Mouse (Mus musculus): Measurements from ENCODE around the gene Hoxb13.

Hoxb13 gene

DNA sequence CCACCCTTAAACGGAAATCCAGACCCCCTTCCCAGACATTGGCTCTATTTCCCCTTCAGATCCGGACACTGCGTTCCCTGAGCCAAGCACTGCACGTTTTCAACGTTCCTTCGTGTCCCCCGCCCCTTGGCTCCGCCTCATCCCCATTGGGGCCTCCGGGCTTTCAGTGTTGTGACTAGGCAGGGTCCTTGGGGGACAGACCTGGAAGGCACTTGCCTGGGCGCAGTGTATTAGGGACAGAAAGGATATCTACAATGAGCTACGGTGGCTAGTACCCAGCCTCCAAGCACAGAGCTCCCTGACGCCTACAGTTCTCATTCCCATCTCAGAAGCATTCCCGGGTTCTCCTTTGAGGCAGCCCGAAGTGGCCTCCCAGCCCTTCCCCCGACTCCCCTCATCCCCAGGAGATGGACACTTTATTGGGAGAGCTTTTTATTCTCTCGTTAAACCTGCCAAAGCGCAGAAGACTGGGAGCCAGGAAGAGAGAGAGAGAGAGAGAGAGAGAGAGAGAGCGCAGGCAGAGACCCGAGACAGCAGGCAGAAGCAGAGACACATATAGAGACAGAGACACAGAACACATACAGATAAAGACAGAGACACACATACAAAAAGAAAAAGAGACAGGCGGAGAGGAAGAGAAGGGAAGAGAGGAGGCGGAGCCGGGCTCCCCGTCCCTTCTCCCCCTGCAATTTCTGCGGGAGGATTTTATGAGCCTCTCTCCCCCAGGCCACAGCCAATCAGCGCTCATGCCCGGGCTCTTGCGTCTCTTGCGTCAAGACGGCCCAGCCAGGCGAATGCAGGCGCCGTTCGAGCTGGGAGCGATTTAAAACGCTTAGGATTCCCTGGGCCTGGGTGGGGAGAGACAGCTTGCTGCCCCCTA is at the start of gene Hoxb13:
Gene Hoxb13 (plus strand): TSS at position 796 of the 880 bp plus-strand sequence.
- no peak for DNase-seq (ENCODE audit: low read depth, low spot score)

DNA sequence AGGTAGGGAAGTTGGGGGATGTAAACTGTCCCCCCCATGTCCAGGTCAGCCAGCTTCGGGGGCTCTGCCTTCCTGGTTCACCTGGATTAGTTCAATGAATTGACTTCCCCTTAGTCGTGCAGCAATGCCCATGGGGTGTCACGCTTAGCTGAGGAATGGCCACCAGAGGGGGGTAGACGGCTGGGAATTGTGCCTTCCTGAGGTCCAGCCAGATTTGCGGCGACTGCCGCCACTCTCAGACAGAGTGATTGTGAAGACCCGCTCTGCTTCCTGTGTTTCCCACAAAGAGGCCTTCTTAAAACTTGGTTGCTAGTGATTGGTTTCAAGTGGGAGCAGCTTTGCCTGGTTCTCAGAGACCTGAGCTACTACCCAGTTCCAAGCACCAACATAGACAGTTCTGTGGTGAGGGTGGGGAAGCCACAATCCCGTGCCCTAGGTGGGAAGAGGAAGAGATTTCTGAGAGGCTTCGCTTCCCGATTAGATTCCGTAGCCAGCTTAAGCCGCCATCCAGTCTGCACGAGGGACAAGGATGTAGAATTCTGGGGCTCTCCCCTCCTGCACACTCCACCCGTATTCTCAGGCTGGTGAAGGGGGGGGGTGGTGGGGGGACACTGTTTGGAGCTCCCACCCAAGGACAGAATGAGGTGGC is 48.4 kb upstream of the Hoxb13 start:
- DNase-seq (ENCODE audit: low read depth, low spot score), result peak; percentile 32

DNA sequence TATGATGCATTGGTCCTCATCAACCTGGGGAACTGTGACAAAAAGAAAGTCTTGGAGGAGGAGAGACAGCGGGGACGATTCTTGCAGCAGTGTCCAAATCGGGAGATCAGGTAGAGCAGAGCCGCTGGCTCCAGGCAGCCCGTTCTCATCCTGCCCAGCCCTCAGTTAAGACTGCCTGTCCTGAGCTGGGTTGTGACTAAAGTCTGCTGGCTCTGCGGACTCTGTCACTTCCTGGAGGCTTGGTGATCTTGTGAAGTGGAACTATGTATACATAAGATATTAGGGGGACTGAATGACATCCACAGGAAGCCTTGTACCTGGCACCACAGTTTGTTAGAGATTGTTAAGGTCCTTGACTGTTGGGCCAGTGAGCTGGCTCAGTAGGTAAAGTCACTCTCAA is 46.6 kb upstream of the Hoxb13 start:
- DNase-seq (ENCODE audit: low read depth, low spot score), result no peak

DNA sequence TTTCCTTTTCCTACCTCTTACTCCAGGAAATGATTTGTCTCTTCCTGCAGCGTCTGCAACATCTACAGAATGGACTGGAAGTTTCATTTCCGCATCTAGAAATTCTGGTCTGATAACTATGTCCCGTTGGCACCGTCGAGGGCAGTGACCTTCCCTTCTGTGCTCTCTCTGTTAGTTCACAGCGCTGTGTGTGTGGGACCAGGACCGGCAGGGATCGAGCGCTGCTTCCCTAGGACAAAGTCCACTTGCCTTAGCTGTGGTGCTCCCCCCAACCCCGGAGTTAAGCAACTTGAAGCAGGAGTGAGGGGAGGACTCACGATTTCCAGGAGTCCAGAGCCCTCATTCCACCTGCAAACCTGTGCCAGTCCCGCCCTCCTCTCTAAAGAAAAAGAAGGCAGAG is 29.3 kb upstream of the Hoxb13 start:
- DNase-seq (ENCODE audit: low read depth, low spot score), result no peak

DNA sequence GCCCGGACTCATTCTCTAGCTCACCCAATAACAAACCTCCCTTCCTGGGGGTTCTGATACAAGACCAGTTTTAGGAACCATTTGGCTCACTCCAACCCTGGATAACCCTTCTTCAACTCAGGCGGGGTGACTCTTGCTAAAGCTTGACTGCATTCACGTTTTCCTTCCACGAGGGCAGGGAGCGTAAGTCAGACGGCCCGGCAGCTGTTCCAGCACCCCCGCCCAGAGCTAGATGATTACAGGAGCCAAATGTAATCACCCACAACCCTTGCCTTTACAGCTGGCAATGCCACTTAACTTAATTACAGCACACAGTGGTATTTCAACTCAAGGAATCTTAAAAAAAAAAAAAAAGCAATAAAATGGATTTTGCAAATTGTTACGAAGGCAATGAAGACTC is 26.0 kb upstream of the Hoxb13 start:
- DNase-seq (ENCODE audit: low read depth, low spot score), result no peak

DNA sequence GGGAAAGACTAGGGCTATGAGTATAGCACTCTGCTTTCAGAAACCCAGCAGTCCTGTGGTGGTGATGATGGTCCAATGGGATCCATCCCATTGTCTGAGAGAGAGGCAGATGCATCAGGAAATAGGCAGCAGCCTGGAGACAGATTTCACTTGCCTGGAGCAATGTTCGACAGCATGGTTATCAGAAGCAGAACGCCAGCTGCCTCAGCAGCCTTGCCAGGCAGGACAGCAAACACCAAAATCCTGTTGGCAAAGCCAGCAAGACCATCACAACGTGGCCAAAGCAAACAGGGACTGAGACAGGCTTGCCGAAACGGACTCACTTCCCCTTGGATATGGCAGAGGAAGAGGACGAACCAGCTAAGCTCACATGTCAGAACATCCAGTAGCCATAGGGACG is 25.1 kb upstream of the Hoxb13 start:
- no peak for DNase-seq (ENCODE audit: low read depth, low spot score)

DNA sequence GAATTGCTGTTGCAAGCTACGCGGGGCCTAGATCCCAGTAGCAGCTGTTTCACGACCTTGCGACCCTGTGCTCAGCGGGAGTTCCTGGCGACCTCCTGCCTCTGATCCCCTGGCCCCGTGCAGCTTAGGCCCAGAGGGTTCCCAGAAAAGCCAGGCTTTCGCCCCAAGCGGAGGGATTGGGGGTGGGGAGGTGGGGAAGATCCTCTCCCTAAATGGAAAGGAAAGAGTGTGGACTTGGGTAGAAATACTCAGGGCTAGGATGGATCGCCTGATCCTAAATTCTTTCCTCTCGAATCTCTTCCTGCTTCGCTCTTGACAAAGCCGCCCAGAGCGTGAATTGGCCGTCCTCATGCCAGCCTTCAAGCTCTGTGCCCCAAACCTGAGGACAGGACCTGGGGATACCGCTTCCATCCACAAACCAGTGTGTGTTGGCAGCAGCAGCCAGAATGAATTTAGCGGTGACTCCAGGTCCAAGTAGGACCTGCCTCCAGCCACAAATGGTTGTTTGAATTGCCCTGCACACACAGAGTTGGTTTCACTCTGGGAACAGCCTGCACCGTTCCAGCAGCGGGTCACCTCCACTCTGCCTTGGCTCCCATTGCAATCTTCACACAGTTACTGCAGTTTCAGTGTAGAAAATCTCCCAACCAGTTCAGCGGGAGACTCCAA is 23.3 kb upstream of the Hoxb13 start:
- DNase-seq (ENCODE audit: low read depth, low spot score), result no peak

DNA sequence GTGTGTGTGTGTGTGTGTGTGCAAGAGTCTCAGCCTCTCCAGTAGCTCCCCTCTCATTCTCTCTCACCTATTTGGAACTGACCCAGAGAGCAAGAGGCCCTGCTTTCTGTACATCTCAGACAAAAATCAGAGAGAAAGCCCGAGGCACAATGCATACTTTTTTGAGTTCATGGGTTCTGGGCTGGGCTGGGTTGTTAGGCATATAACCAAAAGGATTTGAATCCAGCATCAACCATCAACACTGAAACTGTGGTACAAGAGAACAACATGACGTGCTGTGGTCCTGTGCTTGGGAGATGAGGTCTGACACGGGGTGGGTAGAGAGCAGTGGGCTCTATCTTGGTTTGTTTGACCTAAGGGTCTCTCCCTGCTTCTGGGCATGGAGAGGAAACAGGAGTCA is 22.5 kb upstream of the Hoxb13 start:
- DNase-seq (ENCODE audit: low read depth, low spot score), result no peak

DNA sequence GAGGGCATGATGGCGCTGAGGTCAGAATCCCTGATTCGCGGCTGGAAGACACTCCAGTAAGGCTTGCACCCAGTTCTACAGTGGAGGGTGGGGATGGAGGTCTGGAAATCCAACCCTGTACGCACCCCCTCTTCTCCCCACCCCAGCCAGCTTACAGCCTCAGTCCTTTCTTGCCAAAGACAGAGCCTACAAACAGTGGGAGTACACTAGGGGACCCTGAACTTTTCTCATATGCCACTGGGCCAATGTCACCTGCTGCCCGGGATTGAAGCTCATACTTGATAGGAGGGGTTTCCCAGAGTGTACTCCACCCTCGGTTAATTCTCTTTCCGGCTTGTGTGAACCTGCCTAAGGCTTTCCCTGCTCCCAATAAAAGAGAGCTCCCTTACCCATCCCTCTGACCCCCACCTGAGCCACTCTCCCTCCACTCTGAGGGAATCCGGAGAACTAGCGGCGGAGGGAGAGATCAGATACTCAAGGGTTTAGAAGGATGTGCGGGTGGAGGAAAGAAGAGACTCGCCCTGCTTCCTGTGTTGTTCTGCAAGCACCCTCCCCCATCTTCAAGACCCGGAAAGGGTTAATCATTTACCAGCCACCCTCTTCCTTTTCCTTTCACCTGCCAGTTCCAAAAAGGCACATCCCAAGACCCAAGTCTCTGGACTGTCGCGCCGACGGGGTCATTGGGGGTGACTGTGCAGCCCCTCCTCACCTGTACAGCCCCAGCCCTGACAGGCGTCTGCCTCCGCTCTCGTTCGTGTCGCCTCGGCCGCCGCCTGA is 21.4 kb upstream of the Hoxb13 start:
- DNase-seq (ENCODE audit: low read depth, low spot score), result no peak

DNA sequence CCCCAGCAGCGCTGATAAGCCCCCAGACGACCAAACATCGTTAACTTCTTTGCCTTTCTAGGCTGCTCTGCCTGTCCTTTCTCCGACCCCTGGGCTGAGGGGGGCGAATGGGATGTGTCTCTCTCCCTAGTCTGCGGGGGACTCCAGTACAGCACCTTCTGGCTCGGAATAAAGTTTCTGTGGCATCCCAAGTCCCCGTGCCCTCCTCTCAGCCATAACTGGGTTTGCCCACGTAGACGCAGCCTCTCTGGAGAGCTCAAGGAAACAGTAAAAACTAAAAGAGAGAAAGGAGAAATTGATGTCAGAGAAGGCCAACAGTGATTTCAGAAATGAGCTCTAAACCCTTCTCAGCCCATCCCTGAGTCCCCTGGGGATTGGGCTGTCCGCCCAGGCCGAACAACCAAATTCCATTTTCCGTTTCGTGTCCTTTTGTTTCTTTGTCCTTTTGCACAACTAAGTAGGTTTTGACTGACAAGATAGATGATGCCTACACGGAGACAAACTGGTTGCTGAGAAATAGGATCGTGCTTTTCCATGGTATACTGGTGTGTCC is 20.8 kb upstream of the Hoxb13 start:
- DNase-seq (ENCODE audit: low read depth, low spot score), result no peak

DNA sequence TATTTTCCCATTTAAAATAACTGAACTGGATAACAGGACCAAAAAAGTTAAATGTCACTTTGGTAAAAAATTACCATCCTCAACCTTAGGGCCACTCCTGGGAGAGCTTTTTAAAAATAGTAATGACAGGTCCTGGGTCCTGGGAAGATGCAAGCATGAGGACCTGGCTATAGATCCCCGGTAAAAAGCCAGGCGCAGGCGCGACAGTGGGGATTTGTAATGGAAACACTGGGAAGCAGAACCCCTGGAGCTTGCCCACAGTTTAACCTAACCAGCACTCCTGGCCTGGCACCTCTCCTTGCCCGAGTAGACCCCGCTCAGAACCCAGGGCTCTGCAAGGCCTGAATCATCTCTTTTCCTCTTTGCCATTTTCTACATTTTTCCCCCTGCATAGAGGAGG is 19.2 kb upstream of the Hoxb13 start:
- DNase-seq (ENCODE audit: low read depth, low spot score), result no peak

DNA sequence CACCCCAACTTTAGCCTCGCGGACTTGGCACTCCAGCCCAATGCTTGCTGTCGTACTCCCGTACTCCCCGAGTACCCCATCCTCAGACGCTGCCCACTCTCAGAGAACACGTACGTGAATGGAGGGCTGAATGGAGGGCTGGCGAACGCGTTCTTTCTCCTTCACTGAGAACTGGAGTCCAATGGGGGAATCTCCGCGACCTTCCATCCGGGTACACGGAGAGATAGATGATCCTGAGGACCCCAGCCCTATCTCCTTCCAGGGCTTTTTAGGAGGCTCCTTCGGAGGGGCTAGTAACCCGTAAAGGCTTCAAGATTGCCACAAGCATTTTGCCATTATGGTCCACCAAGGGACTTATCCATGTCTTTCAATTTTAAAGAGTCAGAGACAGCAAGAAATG is 18.6 kb upstream of the Hoxb13 start:
- no peak for DNase-seq (ENCODE audit: low read depth, low spot score)

DNA sequence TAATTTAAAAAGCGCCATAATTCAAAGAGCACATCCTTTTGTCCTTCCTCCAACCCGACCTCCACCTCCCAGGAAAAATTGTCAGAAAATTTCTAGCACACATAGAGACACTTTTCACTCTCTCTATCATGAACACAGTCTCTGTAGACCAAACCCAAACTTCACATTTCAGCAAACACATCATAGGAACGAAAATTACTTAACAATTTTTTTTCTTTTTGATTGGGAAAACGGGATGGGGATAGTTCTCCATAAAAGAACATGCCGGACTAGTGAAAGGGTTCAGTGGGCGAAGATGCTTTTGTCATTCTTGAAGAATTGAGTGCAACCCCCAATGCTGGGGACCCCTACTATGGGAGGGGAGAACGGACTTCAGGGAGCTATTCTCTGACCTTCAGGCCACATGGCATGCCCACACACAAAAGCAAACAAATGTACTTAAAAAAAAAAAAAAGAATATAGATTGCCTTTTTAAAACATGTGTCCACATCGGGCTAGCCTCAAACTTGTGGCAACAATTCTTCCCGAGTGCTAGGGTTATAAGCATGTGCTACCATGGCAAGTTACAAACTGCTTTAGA is 18.1 kb upstream of the Hoxb13 start:
- no peak for DNase-seq (ENCODE audit: low read depth, low spot score)

DNA sequence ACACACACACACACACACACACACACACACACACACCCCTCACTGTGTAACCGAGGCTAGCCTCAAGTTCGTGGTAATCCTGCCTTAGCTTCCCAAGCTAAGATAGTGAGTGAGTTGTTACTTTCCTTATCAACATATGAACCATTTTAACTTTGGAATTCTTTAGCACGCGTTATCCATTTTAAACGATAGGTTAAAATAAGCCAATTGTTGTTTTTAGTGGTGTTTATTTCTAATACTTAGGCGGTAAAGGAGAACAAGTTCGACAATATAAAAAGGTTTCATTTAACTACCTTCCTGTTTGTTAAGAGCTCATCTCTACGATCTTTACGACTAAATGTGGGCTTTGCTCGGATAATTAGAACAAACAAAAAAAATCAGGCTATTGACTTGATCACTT is 17.3 kb upstream of the Hoxb13 start:
- DNase-seq (ENCODE audit: low read depth, low spot score), result no peak

DNA sequence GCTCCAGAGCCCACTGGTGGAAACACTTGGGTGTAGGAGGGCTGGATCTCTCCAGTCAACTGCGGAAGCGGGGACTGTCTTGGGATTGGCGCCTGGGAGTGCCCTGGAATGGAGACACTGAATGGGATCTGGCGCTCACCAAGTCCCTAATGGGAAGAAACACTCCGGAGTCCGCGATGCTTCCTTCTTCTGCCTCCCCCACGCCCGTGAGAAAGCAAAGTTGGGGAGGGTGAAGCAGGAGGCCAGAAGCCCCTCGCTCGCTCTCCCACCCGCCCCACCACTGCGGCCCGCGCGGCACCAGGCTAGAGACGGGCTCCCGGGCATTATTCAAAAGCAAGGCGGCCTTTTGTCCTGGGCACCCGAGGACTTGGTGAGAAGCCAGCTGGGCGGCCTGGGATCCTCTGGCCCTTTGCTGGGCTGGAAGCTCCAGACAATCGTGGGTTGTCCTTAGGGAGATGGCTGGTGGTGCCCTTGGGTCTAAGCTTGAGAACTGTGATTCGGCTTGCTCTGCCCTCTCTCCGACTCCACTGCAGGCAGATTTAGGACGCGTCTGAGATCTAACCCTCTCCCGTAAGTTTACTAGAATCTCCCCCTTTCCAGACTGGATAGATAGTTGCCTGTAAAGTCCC is 16.5 kb upstream of the Hoxb13 start:
- DNase-seq (ENCODE audit: low read depth, low spot score), result no peak

DNA sequence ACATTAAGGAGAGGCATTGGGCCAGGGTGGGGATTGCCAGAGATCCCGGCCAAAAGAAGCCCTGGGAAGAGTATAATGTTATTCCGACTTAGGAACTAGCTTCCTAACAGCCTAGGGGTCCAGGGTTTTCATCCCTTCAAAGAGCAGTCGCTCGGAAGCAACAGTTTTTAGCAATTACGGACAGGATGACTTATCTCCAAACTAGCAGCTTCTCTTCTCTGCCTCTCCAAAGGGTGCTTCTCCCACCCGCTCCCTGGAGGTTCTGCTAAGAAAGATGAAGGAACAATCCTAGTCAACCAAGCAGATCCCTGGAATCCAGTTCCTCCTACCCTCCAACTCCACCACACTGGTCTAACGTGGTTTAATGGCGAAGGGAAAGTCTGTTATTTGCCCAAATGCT is 15.8 kb upstream of the Hoxb13 start:
- DNase-seq (ENCODE audit: low read depth, low spot score), result no peak

DNA sequence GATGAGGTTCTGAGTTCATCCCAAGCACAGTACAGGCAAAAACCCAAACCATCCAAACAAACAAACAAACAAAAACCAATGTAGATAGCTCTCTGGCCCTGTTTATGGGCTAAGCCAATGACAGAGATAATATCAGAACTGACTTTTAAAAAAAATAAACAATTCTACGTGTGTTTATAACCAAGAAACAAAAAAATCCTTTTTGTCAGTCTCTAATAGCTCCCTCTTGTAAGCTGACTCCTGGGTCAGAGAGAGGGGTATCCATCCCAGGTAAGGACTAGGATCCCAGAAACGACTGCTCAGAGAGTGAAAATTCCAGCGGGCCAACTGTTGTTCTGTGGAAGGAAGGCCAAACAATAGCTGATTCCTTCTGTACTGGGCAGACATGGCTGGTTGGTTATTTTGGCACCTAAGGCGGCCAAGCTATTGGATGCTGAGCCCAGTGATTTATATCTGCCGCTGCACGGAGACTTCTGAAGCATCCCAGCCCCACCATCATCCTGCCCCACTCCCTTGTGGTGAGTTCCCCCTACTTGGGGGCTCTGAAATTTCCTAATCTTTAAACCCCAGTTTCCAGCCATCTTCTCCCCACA is 15.1 kb upstream of the Hoxb13 start:
- no peak for DNase-seq (ENCODE audit: low read depth, low spot score)

DNA sequence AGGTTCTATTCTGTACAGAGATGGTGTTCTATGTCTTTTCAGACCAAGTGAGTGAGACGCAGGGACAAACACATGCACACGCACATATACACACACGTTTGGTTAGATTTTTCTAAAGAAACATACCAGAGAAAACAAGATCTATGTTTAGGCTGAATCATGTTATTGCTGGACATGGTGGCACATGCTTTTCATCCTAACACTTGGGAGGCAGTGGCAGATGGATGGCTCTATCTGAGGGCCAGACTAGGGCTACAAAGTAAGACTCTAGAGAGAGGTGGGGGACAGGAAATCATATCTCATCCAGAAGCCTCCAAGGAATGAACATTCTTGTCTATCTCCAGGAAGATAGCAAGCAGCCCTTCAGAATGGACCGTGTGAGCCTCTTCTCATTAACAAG is 13.1 kb upstream of the Hoxb13 start:
- no peak for DNase-seq (ENCODE audit: low read depth, low spot score)

DNA sequence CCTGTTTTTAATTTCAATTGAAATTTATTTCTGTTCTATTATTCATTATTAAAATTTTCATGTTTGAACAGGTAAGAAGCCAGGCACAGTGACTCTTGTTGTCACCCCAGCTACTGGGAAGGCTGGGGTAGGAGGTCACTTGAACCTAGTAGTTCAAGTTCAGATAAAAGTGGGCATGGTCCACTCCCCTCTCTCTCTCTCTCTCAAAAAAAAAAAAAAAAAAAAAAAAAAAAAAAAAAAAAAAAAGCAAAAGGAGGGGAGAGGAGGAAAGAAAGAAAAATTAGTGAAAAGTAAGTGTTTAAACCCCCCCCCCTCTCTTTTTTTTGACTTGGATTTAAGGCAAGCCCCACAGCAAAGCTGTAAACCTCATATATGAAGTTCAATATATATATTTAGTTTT is 9.9 kb upstream of the Hoxb13 start:
- no peak for DNase-seq (ENCODE audit: low read depth, low spot score)

DNA sequence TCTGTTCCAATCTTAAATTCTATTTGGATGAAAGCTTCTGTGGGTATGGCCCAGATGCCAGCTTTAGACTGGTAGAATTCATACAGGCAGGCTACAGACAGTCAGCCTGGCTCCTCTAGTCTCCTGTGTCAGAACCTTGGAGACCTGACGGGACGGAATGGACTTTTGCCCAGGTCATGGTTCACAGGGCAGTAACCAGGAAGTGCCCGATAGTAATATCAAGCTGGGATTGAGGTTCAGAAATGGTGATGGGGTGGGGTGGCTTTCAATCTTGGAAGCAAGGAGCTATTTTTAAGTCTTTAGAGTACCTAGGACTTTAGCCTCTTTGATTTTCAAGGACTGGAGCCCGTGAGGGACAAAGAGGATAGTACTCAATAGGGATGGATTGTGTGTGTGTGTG is 6.8 kb upstream of the Hoxb13 start:
- DNase-seq (ENCODE audit: low read depth, low spot score), result no peak
